Mouse (Mus musculus): ENCODE measurements around the gene Adam1b.
"Not testable (repeated sequence)": the region's sequence is repeated elsewhere in the genome, so short reads cannot be mapped to it uniquely, and the experiment has no call there.

Gene Adam1b

GRCm38 (mm10) chr5:121503231-121503630, at the start of gene Adam1b:
Gene Adam1b, minus strand, starts transcription at chr5:121503435.
- no peak for DNase-seq (ENCODE audit: low spot score)

- DNase-seq (ENCODE audit: low spot score), result no peak
Observed at GRCm38 (mm10) chr5:121549196-121549595, 46.0 kb upstream of the Adam1b start.

- no peak for DNase-seq (ENCODE audit: low spot score)
Observed at GRCm38 (mm10) chr5:121547084-121547483, 43.8 kb upstream of the Adam1b start.

DNA sequence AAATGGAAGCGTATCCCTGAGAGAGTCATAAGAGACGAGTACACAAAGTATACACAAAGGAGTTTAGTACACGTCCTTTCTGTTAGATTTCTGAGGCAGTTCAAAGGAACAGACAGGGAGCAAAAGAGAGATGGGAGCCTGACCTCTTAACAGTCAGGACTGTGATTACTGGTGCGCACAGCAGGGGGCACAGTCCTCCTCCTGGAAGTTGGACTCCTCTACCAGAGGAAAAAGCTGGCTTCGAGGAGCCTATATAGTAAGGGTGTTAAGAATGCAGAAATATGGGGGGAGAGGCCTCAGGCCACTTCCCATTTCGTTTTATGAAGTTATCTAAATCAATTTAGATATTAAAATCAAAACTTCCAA, 43.3 kb upstream of the Adam1b start:
- peak; percentile 32 for DNase-seq (ENCODE audit: low spot score)

DNA sequence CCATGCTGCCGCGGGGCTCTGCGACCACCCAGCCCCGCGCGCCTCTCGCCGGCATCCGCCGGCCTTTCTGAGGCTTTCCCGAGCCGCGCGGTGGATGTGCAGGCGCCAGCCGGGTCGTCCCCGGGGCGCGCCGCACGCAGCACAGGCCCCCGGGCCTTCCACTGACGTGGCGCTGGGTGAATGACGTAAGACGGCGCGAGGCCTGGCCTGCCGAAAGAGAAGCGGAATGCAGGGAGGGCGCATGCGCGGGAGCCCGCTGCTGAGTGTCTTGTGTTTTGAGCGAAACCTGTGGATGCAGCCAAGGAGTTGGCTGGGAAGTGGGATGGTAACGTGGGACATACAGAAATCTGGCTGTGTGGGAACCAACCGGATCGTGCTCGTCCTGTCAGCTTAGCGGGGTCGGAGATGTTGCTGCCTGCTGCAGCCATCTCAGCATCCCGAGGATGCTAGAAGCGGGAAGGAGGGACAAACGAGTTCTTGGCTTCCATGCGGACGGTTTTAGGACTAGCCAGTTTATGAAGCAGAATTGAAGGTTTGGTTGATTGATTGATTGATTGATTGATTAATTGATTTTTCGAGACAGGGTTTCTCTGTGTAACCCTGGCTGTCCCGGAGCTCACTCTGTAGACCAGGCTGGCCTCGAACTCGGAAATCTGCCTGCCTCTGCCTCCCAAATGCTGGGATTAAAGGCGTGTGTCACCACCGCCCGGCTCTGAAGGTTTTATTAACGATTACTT, 42.7 kb upstream of the Adam1b start, which contains the start of gene Mapkapk5:
Gene Mapkapk5, minus strand, starts transcription at position 113 of the 737 bp plus-strand sequence.
- peak; percentile 99 for DNase-seq (ENCODE audit: low spot score)

DNA sequence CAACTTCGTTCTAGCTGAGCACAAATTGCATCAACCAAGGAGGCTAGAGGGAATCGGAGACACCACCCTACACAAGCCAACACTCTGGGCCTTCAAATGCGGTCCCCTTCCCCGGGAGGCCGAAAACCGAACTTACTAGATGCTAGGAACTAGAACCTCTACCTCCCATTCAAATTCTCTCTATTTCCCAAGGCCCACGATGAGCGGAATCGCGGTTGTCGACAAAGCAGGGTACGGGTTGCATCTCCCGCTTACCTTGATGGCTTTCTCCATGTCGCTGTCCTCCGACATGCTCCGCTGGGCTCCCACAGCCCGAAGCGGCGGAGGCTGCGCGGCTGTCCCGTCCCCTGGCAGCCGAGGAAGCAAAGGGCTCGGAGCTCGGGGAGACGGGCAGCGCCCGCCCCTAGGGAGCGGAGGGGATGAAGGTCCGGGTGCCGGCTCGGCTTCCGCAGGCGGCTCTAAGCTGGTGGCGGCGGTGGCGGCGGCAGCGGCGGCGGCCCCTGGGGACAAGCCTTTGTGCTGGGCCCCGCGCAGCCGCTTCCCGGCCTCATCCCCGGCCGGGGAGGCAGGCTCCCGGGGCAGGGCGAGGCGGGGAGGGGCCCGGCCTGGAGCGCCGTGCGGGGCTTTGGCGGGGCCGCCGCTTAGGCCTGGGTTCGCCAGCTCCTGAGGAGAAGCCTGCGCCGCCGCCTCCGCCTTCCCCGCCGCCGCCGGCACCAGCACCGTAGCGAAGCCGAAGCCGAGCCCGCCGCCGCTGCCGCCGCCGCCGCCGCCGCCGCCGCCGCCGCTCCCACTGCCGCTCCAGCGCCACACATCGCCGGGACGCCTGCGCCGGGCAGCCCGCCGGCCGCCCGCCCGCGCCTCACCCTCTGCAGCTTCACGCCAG, 41.9 kb upstream of the Adam1b start, which contains the start of the genes Adam1a and Gm42878:
Gene Adam1a, minus strand, starts transcription at position 573 of the 883 bp plus-strand sequence.
Gene Gm42878, minus strand, starts transcription at position 573 of the 883 bp plus-strand sequence.
- peak; percentile 18 for DNase-seq (ENCODE audit: low spot score)

DNA sequence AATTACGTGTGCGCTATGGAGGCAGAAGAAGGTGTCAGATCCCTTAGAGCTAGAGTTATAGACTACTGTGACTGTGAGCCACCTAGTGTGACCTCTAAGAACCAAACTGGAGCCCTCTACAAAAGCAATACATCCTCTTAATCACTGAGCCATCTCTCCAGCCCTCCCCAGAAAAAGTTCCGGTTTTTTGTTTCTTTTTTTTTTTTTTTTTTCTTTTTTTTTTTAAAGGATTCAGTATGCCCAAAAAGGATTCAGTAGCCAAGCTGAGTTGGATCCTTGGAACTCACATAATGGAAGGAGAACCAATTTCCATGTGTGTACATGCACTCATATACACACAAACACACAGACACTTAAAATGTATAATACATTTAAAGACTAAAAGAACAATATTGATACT, 40.1 kb upstream of the Adam1b start:
- no peak for DNase-seq (ENCODE audit: low spot score)

DNA sequence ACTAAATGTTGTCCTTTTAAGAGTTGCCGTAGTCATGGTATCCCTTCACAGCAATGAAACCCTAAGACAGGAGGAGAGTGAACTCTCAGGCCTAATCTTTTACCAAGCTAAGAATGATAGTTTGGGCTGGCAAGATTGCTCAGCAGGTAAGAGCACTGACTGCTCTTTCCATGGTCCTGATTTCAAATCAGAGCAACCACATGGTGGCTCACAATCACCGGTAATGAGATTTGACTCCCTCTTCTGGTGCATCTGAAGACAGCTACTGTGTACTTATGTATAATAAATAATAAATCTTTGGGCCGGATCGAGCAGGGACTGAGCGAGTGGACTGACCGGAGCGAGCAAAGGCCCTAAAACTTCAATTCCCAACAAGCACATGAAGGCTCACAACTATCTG, 38.0 kb upstream of the Adam1b start:
- DNase-seq (ENCODE audit: low spot score), result no peak

GRCm38 (mm10) chr5:121540066-121540465, 36.8 kb upstream of the Adam1b start:
- DNase-seq (ENCODE audit: low spot score), result no peak

DNA sequence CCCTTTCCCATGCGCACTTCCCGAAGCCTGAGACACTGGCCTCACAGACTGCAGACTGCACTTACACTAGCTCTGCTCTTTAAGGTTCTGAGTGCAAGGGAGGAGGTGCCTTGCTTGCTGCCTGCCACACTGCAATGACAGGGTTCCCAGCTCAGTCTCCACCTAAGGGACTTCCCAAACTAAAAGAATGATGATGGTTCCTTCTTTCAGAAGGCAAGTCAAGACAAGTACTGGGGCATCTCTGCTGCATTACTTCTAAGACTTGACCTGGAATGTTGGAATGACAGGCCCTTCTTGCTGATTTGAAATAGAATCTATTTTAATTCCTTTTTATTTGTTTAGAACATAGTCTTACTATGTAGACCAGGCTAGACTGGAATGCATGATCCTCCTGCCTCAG, 34.4 kb upstream of the Adam1b start:
- DNase-seq (ENCODE audit: low spot score), result no peak

DNA sequence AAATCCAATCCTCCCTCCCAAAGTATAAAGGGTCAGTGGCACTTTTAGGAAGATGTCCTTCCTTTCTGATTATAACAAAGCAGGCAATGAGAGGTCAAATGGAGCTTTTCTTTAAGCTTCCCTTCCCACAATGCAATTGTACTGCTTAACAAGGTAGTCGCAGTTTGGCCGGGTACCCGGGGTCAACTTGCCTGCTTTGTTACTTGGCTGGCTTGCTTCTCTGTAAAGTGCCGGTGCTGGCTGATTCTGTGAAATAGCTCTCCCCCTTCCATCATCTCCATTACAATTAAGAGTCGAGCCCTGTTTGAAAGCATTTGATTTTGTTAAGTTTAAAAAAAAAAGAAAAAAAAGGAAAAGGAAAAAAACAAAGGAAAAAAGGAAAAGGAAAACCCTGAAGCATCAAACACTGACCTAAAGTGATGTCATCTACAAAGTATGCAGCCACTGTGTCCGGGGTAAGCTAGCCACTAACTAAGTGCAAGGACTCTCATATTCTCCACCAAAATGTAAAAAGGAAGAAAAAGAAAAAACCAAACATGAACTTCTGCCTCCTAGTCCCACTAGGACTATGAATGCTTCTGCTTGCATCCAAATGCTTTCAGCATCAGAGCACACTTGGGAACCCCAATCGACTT, 33.8 kb upstream of the Adam1b start:
- no peak for DNase-seq (ENCODE audit: low spot score)

DNA sequence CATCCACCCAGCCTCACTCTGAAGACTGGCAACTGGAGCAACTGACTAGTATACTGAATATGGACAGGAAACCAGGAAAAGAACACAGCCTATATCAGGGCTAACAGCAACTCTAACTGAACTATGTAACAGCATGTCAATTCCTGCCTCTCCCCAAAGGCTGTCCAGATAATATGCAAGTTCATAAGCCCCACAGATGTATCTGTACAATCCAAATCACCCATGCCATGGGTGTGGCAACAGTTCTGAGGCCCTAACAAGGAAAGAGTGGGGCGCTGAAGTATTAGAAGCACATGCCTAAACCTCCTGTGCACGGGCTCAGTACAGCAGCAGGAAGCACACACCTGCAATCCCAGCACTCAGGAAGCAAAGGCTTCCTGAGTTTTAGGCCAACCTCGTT, 31.9 kb upstream of the Adam1b start:
- no peak for DNase-seq (ENCODE audit: low spot score)

DNA sequence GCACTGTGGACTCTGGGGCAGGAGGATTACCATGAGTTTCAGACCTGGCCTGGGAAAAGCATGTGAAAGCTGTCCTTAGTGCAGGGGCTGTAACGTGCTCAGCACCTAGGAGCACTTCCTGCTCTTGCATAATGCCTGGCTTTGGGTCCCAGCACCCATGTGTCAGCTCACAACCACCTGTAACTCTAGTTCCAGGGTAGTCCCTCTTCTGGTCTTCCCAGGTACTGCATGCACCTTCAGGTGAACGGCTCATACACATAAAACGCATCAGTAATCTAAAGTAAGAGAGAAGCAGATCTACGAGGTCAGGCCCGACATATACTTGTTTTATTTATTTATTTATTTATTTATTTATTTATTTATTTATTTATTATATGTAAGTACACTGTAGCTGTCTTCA, 31.3 kb upstream of the Adam1b start:
- no peak for DNase-seq (ENCODE audit: low spot score)

- DNase-seq (ENCODE audit: low spot score), result no peak
Observed at GRCm38 (mm10) chr5:121526961-121527360, 23.7 kb upstream of the Adam1b start.

- no peak for DNase-seq (ENCODE audit: low spot score)
Observed at GRCm38 (mm10) chr5:121526526-121526925, 23.3 kb upstream of the Adam1b start.

- DNase-seq (ENCODE audit: low spot score), result no peak
Observed at GRCm38 (mm10) chr5:121525774-121526450, 22.7 kb upstream of the Adam1b start.

GRCm38 (mm10) chr5:121519758-121520157, 16.5 kb upstream of the Adam1b start:
- DNase-seq (ENCODE audit: low spot score), result not testable (repeated sequence)

GRCm38 (mm10) chr5:121518983-121519382, 15.7 kb upstream of the Adam1b start:
- DNase-seq (ENCODE audit: low spot score), result no peak

GRCm38 (mm10) chr5:121510009-121510408, 6.8 kb upstream of the Adam1b start:
- no peak for DNase-seq (ENCODE audit: low spot score)

DNA sequence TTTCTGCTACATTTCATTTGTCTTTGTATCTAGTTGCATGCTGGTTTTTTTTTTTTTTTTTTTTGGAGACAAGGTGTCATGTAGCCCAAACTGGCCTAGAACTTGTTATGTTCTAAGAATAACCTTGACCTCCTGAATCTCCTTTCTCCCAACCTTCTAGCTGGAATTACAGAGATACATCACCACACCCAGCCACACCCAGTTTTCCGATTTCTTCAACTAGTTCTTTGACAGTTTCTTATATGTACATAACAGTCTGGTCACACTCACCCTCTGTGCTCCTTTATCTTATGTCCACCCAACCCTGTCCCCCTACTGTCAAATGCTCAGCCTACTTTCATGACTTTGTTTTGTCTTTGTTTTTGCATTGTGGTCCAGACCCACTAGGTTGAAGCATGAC, 3.6 kb upstream of the Adam1b start:
- no peak for DNase-seq (ENCODE audit: low spot score)

GRCm38 (mm10) chr5:121501424-121501996, 1.7 kb downstream of the Adam1b start:
- DNase-seq (ENCODE audit: low spot score), result not testable (repeated sequence)

DNA sequence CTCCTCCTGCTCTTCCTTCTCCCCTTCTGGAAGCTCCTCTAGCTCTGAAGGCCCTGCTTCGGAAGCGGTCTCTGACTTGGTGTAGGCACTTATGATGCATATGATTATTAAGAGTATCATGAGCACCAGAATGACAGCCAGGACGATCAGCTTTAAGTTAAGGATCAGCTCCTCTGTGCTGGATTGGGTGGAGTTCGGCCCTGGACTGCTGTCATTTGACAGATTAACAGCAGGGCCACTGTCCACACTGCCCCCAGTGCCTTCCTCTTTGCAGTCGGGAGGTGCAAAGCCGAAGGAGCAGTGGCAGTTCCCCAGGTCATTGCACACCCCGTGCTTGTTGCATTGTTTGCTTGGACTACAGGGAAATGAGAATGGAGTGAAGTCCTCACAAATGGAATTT, 2.5 kb downstream of the Adam1b start:
- no peak for DNase-seq (ENCODE audit: low spot score)

Measured in ovary, postnatal 14 days (tissue).